In genomic region chr4:59387387-59388210, GRCm38 (mm10) we compare ENCODE assay signal across 11 mouse cellular contexts. TPM values are rescaled to one million over a fixed set of nuclear protein-coding genes. Genes with fewer than 3 reads are reported as not detected.
DNase-seq lines count a peak whose midpoint lies in the region; ATAC-seq and TF ChIP-seq lines count a peak whose summit lies in the region.
"Had no signal": no experiment of that assay in that cellular context is flagged by ENCODE, and none has a peak within 500 bp of the region (broad histone marks: within the 10 kb centered on the region; RNA-seq: fewer than 3 reads in every experiment).

No protein-coding gene starts in this region.

- 0 out of 2 replicates have a peak overlapping the region, but pooled peaks have one; percentile 22 for H3K4me2 ChIP-seq in lung, embryonic 15.5 days
- H3K4me2 ChIP-seq in intestine, embryonic 16.5 days (ENCODE audit: low read depth, low read length), result peak overlapping the region; percentile 53
- no peak overlapping the region for H3K4me2 ChIP-seq in forebrain, embryonic 12.5 days
- no peak overlapping the region for H3K4me2 ChIP-seq in heart, embryonic 12.5 days

- H3K27me3 ChIP-seq in lung, embryonic 15.5 days, result no peaks in the 10 kb centered on the region
- no peaks in the 10 kb centered on the region for H3K27me3 ChIP-seq in intestine, embryonic 16.5 days (replicated peaks; ENCODE audit: control insufficient read depth, insufficient read depth, low read length)
- no peaks in the 10 kb centered on the region for H3K27me3 ChIP-seq in small intestine, adult 2 months (ENCODE audit: control insufficient read depth, insufficient read depth, low read length)
- no peaks in the 10 kb centered on the region; the same call in 1 of the 2 replicates for H3K27me3 ChIP-seq in forebrain, embryonic 12.5 days
- H3K27me3 ChIP-seq in heart, embryonic 12.5 days (replicated peaks), result no peaks in the 10 kb centered on the region

- ATAC-seq in lung, embryonic 15.5 days (ENCODE audit: borderline replicate concordance, extremely low read depth, low FRiP score, low TSS enrichment), result 0 out of 2 replicates have a peak, but pooled peaks have one; percentile 37
- peak; percentile 94 for ATAC-seq in intestine, embryonic 16.5 days
- no peak for ATAC-seq in forebrain, embryonic 12.5 days (ENCODE audit: low FRiP score)
- ATAC-seq in heart, embryonic 12.5 days (ENCODE audit: insufficient number of reproducible peaks, low FRiP score), result no peak

- no peak overlapping the region for H3K4me3 ChIP-seq in lung, embryonic 15.5 days
- no peak overlapping the region; the same call in 1 of the 2 replicates for H3K4me3 ChIP-seq in intestine, embryonic 16.5 days (ENCODE audit: low read length)
- H3K4me3 ChIP-seq in small intestine, adult 2 months (ENCODE audit: low read depth, low read length), result no peak overlapping the region
- no peak overlapping the region for H3K4me3 ChIP-seq in forebrain, embryonic 12.5 days (replicated peaks)
- H3K4me3 ChIP-seq in heart, embryonic 12.5 days, result no peak overlapping the region

- H3K4me1 ChIP-seq in lung, embryonic 15.5 days, result peaks cover 25% of the 10 kb centered on the region
- H3K4me1 ChIP-seq in intestine, embryonic 16.5 days (ENCODE audit: control insufficient read depth, insufficient read depth, low read length), result peaks cover 16% of the 10 kb centered on the region
- H3K4me1 ChIP-seq in small intestine, adult 2 months (ENCODE audit: control insufficient read depth, insufficient read depth, insufficient read length, low read length), result peaks cover 5% of the 10 kb centered on the region; the same call in 1 of the 2 replicates
- H3K4me1 ChIP-seq in forebrain, embryonic 12.5 days, result peaks cover 15% of the 10 kb centered on the region
- H3K4me1 ChIP-seq in heart, embryonic 12.5 days (replicated peaks), result peaks cover 23% of the 10 kb centered on the region

- WGBS in lung, embryonic 15.5 days, result 35% methylated on average over 13 of the region's 13 CpGs
- 38% methylated on average over 13 of the region's 13 CpGs for WGBS in intestine, embryonic 16.5 days
- WGBS in small intestine, adult 2 months, result 26% methylated on average over 13 of the region's 13 CpGs
- WGBS in forebrain, embryonic 12.5 days, result 68% methylated on average over 13 of the region's 13 CpGs
- 72% methylated on average over 13 of the region's 13 CpGs for WGBS in heart, embryonic 12.5 days

- no peak for DNase-seq in lung, adult 18-20 months
- DNase-seq in kidney, postnatal 10 days, result peak; percentile 21
- DNase-seq in adipocyte (ENCODE audit: low spot score), result no peak
- DNase-seq: cerebellum, postnatal 14 days; gastrocnemius, postnatal 14 days; heart, postnatal 10 days had no signal

- no peaks in the 10 kb centered on the region for H3K9me3 ChIP-seq in lung, embryonic 15.5 days
- H3K9me3 ChIP-seq in intestine, embryonic 16.5 days (ENCODE audit: control insufficient read depth, low read length), result no peaks in the 10 kb centered on the region
- no peaks in the 10 kb centered on the region for H3K9me3 ChIP-seq in forebrain, embryonic 12.5 days
- no peaks in the 10 kb centered on the region for H3K9me3 ChIP-seq in heart, embryonic 12.5 days (replicated peaks)

- TF ChIP-seq POLR2A in small intestine, adult 2 months (IDR thresholded peaks at IDR 0.05; ENCODE audit: low read depth, low read length), result no peak

- H3K9ac ChIP-seq in lung, embryonic 15.5 days, result no peak overlapping the region
- peak overlapping the region; percentile 27; the same call in 1 of the 2 replicates for H3K9ac ChIP-seq in intestine, embryonic 16.5 days (ENCODE audit: low read depth, low read length)
- no peak overlapping the region for H3K9ac ChIP-seq in forebrain, embryonic 12.5 days
- H3K9ac ChIP-seq in heart, embryonic 12.5 days, result no peak overlapping the region

- H3K36me3 ChIP-seq in lung, embryonic 15.5 days, result no peaks in the 10 kb centered on the region
- H3K36me3 ChIP-seq in intestine, embryonic 16.5 days (ENCODE audit: control insufficient read depth, insufficient read depth, low read length), result no peaks in the 10 kb centered on the region
- no peaks in the 10 kb centered on the region for H3K36me3 ChIP-seq in small intestine, adult 2 months (ENCODE audit: control insufficient read depth, insufficient read depth, low read length)
- no peaks in the 10 kb centered on the region for H3K36me3 ChIP-seq in forebrain, embryonic 12.5 days (replicated peaks)
- H3K36me3 ChIP-seq in heart, embryonic 12.5 days, result peaks cover 7% of the 10 kb centered on the region

- H3K27ac ChIP-seq in lung, embryonic 15.5 days, result peak overlapping the region; percentile 67
- H3K27ac ChIP-seq in intestine, embryonic 16.5 days (ENCODE audit: low read length), result peak overlapping the region; percentile 80
- peak overlapping the region; percentile 19; the same call in 1 of the 2 replicates for H3K27ac ChIP-seq in small intestine, adult 2 months (ENCODE audit: insufficient read depth, low read depth, low read length)
- no peak overlapping the region for H3K27ac ChIP-seq in forebrain, embryonic 12.5 days
- no peak overlapping the region for H3K27ac ChIP-seq in heart, embryonic 12.5 days (ENCODE audit: poor library complexity, severe bottlenecking)

- TF ChIP-seq CTCF in small intestine, adult 2 months (IDR thresholded peaks at IDR 0.05; ENCODE audit: extremely low read depth, insufficient read length, insufficient replicate concordance, low read depth, low read length), result no peak

RNA-seq across cellular contexts. Expression of gene Susd1, which starts 50.8 kb away (rescaled TPM):
- 7.8 and 8.0 TPM in 2 replicates for polyA plus RNA-seq in lung, embryonic 15.5 days (2015; fragmentation: Nextera tagmentation; extraction: Ambion mirVana)
- polyA plus RNA-seq in intestine, embryonic 16.5 days (2015; fragmentation: Nextera tagmentation; extraction: Ambion mirVana), result 12.7 and 13.0 TPM in 2 replicates
- polyA plus RNA-seq in small intestine, adult 2 months (2012; rRNA removed), result 0.37 and 1.6 TPM in 2 replicates
- 1.3 and 1.9 TPM in 2 replicates for polyA plus RNA-seq in forebrain, embryonic 12.5 days (2016; fragmentation: Nextera tagmentation; extraction: Ambion mirVana)
- 9.0 and 10.0 TPM in 2 replicates for polyA plus RNA-seq in heart, embryonic 12.5 days (2016; fragmentation: Nextera tagmentation; extraction: Ambion mirVana)

Comparison
In these comparisons a context has a peak if more than half of its experiments do, and no peak if none do; other contexts are left out.
1. ATAC-seq: peak in lung, embryonic 15.5 days (single experiment) and intestine, embryonic 16.5 days (single experiment); none in forebrain, embryonic 12.5 days (single experiment) and heart, embryonic 12.5 days (single experiment).
2. H3K27ac ChIP-seq: peak in lung, embryonic 15.5 days (single experiment), intestine, embryonic 16.5 days (single experiment) and small intestine, adult 2 months (single experiment); none in forebrain, embryonic 12.5 days (single experiment) and heart, embryonic 12.5 days (single experiment).
3. H3K4me2 ChIP-seq: peak in lung, embryonic 15.5 days (single experiment) and intestine, embryonic 16.5 days (single experiment); none in forebrain, embryonic 12.5 days (single experiment) and heart, embryonic 12.5 days (single experiment).